Mouse (Mus musculus): ENCODE results near the gene Tpsab1. TPM values are rescaled to one million over a fixed set of nuclear protein-coding genes. Genes with fewer than 3 reads are reported as not detected.

Gene Tpsab1
- polyA plus RNA-seq (2012; rRNA removed) = not detected in 2 replicates

DNA sequence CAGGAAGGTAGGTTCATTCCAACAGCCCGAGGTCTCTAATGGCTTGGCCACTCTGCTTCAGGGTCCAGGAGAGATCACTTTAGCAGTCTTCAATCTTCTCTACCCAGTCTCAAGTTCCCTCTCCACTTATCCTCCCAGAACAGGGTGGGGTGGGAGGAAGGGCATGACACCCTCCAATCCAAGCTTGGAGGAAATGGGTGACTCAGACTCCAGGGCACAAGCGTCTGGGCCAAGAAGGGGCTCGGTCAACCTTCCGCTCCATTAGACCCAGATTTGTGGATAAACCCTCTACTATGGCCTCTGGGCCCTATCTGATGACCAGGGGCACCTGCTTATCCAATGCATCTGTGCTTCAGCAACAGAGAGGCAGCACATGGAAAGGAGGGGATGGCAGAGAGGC lies at the start of gene Tpsab1:
Gene Tpsab1 (minus strand): TSS at position 101 of the 400 bp plus-strand sequence.
- 79% methylated on average over 4 of the region's 4 CpGs for WGBS
- DNase-seq (ENCODE audit: low read depth, low spot score) = no peak

- WGBS = 78% methylated on average over 4 of the region's 4 CpGs
- no peak for DNase-seq (ENCODE audit: low read depth, low spot score)
These were observed 49.2 kb upstream of the Tpsab1 start for GRCm38 (mm10) chr17:25394526-25394925.

- WGBS = 24% methylated on average over 9 of the region's 9 CpGs
- no peak for DNase-seq (ENCODE audit: low read depth, low spot score)
These were observed 28.6 kb upstream of the Tpsab1 start for GRCm38 (mm10) chr17:25374011-25374410.

DNA sequence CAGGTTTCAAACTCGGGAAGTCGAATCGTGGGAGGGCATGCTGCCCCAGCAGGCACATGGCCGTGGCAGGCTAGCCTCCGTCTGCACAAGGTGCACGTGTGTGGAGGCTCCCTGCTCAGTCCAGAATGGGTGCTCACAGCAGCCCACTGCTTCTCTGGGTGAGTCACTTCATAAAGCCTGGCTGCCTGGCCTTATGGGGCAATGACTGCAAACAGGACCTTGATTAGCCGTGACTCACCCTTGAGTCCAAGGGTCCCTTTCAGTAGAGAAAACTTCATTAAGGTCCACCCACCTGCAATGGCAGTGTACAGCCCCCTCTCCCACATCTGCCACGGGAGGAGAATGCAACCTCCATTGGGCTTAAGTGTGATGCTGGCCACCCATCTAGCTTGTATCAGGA lies 27.1 kb upstream of the Tpsab1 start:
- 23% methylated on average over 8 of the region's 8 CpGs for whole genome bisulfite sequencing
- DNase-seq (ENCODE audit: low read depth, low spot score) = no peak

DNA sequence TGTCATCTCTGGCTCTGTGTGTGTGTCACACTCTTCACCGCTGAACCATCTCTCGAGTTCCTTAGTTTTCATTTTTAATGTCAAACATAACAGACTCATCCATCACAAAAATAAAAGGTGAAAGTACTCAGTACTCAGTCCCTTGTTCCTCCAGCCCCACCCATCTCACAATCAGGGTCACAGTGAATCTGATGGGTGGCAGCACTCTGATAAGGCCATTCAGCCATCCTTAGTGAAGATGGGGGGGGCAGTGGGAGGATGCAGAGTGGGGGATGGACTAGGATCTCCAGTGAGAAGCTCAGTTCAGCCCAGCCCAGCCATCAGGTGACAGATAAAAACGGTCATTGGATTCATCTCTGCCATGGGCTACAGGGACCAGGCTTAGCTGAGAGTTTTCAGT lies 23.6 kb upstream of the Tpsab1 start, which contains the start of gene Tpsg1:
Gene Tpsg1 (plus strand): TSS at position 301 of the 400 bp plus-strand sequence.
- DNase-seq (ENCODE audit: low read depth, low spot score) = no peak
- WGBS = 71% methylated on average over 3 of the region's 3 CpGs

- WGBS = 64% methylated on average over 2 of the region's 2 CpGs
- no peak for DNase-seq (ENCODE audit: low read depth, low spot score)
These were observed 20.6 kb upstream of the Tpsab1 start, which contains the start of gene Tpsb2 for GRCm38 (mm10) chr17:25366005-25366404. Gene Tpsb2, plus strand, starts transcription at chr17:25366305.

DNA sequence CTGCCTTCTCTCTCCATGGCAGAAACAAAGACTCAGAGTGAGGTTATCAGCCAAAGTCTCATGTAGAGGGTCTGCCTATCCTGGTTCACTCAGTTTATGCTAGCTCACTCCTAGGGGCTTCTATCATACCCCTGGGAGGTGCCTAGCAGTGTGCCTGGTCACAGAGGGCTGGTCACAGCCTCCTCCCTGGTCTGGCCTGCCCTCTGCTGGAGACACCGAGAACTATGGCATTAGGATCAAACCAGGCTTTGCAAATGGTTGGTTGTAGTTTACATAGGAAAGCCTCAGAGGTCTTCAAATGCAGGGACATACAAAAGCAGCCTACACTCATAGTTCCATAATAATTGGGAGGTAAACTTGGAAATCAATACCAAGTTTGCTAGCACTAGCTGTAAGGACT lies 18.4 kb upstream of the Tpsab1 start:
- no peak for DNase-seq (ENCODE audit: low read depth, low spot score)
- 0% methylated on average over 1 of the region's 1 CpGs for WGBS

DNA sequence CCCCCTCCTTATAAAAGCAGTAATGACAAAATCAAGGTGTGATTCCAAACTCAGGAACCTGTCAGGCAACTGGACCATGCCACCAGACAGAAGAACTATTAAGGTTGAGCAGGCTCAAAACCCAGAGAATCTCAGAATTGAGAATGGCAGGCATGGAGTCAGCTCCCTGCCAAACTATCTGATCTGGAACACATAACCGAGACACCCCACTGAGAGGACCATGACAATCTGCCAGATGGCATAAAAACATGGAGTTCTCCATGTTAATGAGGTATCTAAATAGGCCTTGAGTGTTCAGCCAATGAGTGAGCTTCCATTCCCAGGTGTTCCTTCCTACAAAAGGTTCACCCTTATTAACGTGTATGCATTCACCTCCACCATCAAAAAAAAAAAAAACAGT lies 15.9 kb upstream of the Tpsab1 start:
- no peak for DNase-seq (ENCODE audit: low read depth, low spot score)
- 49% methylated on average over 2 of the region's 2 CpGs for whole genome bisulfite sequencing

DNA sequence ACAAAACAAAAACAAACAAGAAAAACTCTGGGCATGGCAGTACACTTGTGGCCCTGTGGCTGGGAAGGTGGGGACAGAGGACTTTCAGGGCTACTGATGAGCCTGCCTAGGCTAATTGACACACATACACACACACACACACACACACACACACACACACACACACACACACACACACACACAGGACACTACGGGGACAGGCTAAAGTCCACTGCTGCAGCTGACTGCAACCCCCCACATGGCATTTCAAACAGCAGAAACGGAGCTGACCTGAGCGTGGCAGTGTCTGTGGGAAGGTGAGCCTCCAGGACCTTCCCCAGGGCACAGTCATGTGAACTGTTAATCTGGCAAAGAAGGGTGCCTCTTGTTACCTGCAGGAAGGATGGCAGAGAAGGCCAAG lies 3.9 kb downstream of the Tpsab1 start:
- no peak for DNase-seq (ENCODE audit: low read depth, low spot score)
- 24% methylated on average over 3 of the region's 3 CpGs for WGBS

GRCm38 (mm10) chr17:25340003-25340402 lies 5.4 kb downstream of the Tpsab1 start:
- DNase-seq (ENCODE audit: low read depth, low spot score) = no peak
- WGBS = 85% methylated on average over 6 of the region's 6 CpGs

DNA sequence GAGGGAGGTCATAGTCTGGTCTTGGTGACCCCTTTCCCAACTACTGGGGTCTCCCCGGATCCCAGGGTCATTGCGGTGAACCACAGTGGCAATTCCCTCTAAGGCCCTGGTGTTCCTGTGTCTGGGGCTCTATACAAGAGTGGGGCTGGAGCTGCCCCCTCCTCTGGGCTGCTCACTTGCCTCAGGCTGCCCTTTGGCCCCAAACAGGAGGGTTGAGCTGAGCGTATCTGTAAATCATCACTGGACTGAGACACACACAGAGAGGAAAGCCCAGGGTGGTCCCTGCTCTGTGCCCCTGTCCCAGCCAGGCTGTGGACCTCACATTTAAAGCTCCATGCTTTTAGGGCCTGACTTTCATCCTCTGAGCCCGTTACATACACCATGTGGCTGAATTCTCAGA lies 7.1 kb downstream of the Tpsab1 start:
- no peak for DNase-seq (ENCODE audit: low read depth, low spot score)
- WGBS = 78% methylated on average over 4 of the region's 4 CpGs

GRCm38 (mm10) chr17:25333943-25334342 lies 11.4 kb downstream of the Tpsab1 start:
- DNase-seq (ENCODE audit: low read depth, low spot score) = peak; percentile 10
- 3% methylated on average over 8 of the region's 8 CpGs for WGBS

GRCm38 (mm10) chr17:25332321-25332720 lies 13.0 kb downstream of the Tpsab1 start:
- WGBS = 57% methylated on average over 9 of the region's 9 CpGs
- DNase-seq (ENCODE audit: low read depth, low spot score) = no peak

GRCm38 (mm10) chr17:25322930-25323329 lies 22.4 kb downstream of the Tpsab1 start:
- DNase-seq (ENCODE audit: low read depth, low spot score) = no peak
- 8% methylated on average over 2 of the region's 2 CpGs for WGBS

- no peak for DNase-seq (ENCODE audit: low read depth, low spot score)
- WGBS = 85% methylated on average over 8 of the region's 8 CpGs
These were observed 24.5 kb downstream of the Tpsab1 start for GRCm38 (mm10) chr17:25320819-25321218.

- no peak for DNase-seq (ENCODE audit: low read depth, low spot score)
- WGBS = 64% methylated on average over 5 of the region's 5 CpGs
These were observed 27.0 kb downstream of the Tpsab1 start, which contains the start of gene Prss29 for GRCm38 (mm10) chr17:25318354-25318753. Gene Prss29, plus strand, starts transcription at chr17:25318654.

DNA sequence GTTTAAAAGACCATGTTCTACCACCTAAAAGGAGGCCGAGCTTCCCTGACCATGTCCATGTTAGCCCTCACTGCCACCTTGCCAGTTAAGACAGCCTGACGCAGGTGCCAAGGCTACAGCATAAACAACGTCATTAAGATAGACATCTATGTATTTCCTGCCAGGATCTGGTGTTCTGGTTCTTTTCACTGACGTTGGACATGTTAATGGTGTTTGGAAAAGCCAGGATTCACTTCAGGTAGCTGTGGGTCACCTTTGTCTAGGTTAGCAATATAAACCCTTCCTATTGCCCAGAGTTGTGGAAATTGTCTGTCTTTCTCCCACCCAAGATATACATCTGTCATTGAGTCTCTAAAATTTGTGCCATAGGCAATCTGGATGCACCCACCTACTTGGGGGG lies 37.0 kb downstream of the Tpsab1 start, which contains the start of gene Prss28:
Gene Prss28 (plus strand): TSS at position 301 of the 400 bp plus-strand sequence.
- DNase-seq (ENCODE audit: low read depth, low spot score) = no peak
- WGBS = 52% methylated on average over 4 of the region's 4 CpGs

DNA sequence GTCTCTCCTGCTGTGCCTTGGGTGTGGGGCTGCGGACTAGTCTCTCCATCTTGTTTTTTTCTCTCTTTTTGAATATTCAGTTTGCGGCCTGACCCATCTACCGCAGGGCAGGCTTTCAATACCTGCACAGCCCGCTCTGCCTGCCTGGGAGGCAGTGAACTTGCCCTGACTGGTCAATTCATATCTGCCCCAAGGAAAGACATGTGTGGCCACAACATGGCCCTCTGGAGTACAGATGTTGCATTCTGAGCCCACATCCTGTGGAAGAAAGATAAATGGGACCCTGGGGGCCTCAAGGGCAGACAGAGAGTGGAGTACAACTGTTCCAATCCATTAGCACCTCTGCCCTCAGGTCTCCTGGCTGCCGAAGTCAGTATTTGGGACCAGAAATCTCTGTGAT lies 47.3 kb downstream of the Tpsab1 start, which contains the start of gene Prss34:
Gene Prss34 (plus strand): TSS at position 301 of the 400 bp plus-strand sequence.
- 79% methylated on average over 5 of the region's 5 CpGs for WGBS

DNA sequence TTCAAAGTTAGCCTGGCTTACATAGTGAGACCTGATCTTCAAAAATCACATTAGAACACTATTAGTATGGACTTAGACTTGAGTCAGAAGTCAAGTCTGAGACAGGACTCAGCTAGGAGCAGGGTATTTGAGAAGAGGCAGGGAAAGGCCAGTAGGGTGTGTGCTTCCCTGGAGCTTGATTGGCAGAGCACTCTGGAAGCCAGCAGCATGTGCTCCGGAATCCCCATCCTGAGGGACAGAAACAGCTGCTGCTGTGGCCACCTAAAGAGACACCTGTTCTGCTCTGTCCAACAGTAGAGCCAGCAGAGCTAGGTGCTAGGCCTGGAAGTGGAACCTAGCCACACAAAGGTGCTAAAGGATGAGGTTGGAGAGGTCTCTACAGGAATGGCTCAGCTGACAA lies 51.3 kb downstream of the Tpsab1 start:
- no peak for DNase-seq (ENCODE audit: low read depth, low spot score)
- WGBS = 54% methylated on average over 1 of the region's 1 CpGs

More for the DNA sequence above, 47.3 kb downstream of the Tpsab1 start, which contains the start of gene Prss34:
- no peak for DNase-seq (ENCODE audit: low read depth, low spot score)

DNA sequence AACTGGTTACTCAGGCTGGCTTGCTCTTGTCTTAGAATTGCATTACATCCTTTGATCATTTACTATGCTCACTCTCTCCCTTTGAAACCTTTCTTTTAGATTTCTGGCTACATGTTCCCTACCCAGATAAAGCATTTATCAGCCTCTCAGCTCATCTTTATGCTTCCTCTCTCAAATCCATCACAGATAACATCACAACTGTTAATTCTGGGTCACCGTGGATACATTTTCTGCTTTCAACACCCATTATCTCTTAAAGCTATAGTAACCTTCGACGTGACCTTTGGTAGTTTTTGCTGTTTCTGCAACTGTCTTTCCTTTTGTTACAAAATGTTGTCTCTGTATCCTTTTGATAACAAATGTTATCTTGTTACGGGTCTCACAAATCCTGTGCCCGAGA lies 51.9 kb downstream of the Tpsab1 start:
- WGBS = 64% methylated on average over 5 of the region's 5 CpGs
- no peak for DNase-seq (ENCODE audit: low read depth, low spot score)
